Mouse (Mus musculus): ENCODE data around the gene 4930470P17Rik.
"Not testable (repeated sequence)": the region's sequence is repeated elsewhere in the genome, so short reads cannot be mapped to it uniquely, and the experiment has no call there.

GRCm38 (mm10) chr2:170627991-170628390 is 26.2 kb upstream of the 4930470P17Rik start:
- not testable (repeated sequence) for TF ChIP-seq CTCF, POLR2A (IDR thresholded peaks at IDR 0.05; ENCODE audit: extremely low read depth, insufficient read depth, low read length)

All from cortical plate, adult 2 months (tissue).